Comparison of ENCODE assay signal across 16 mouse cellular contexts in genomic region chr12:80569561-80569960, GRCm38 (mm10). TPM values are rescaled to one million over a fixed set of nuclear protein-coding genes. Genes with fewer than 3 reads are reported as not detected.
DNase-seq lines count a peak whose midpoint lies in the region; TF ChIP-seq lines count a peak whose summit lies in the region.
"Had no signal": no experiment of that assay in that cellular context is flagged by ENCODE, and none has a peak within 500 bp of the region (broad histone marks: within the 10 kb centered on the region; RNA-seq: fewer than 3 reads in every experiment).

No protein-coding gene starts in this region.

- no peak overlapping the region for H3ac ChIP-seq in myocyte (ENCODE audit: control insufficient read depth, insufficient read length)

- peaks cover 20% of the 10 kb centered on the region for H3K27me3 ChIP-seq in myocyte (ENCODE audit: control insufficient read depth, insufficient read depth, insufficient read length)

- DNase-seq in kidney, postnatal 25 days, result no peak
- DNase-seq: adrenal gland, adult 2 months; adrenal gland, adult 8-10 months; adrenal gland, postnatal 10 days; adrenal gland, postnatal 14 days; adrenal gland, postnatal 25 days; adrenal gland, postnatal 36 days; B cell, adult 2 months; cerebellum, adult 11 months; cerebellum, adult 11-12 months; cerebellum, adult 18-20 months; cerebellum, adult 2 months had no signal

- peak overlapping the region; percentile 57 for H3K4me2 ChIP-seq in myocyte (ENCODE audit: low read depth)

- H3K79me2 ChIP-seq in myocyte (ENCODE audit: control insufficient read depth, insufficient read depth), result no peaks in the 10 kb centered on the region

- no peak for TF ChIP-seq POLR2A in myocyte (IDR thresholded peaks at IDR 0.05; ENCODE audit: insufficient read length, low read depth)

- no peaks in the 10 kb centered on the region for H3K36me3 ChIP-seq in myocyte (ENCODE audit: control insufficient read depth, insufficient read depth)
- H3K36me3 ChIP-seq: G1E had no signal

- H3K4me3 ChIP-seq in myocyte, result no peak overlapping the region

TF ChIP-seq in myocyte, 11 proteins besides CTCF, POLR2A, EP300 and RAD21:
- no peak for TF ChIP-seq POLR2AphosphoS2 (IDR thresholded peaks at IDR 0.05; ENCODE audit: insufficient read length, low read depth)
- no peak for TF ChIP-seq E2F4 (IDR thresholded peaks at IDR 0.05; ENCODE audit: insufficient read depth)
- no peak for TF ChIP-seq REST (IDR thresholded peaks at IDR 0.05; ENCODE audit: insufficient read depth, insufficient read length)
- TF ChIP-seq SRF (IDR thresholded peaks at IDR 0.05; ENCODE audit: control insufficient read depth, insufficient read length, low read depth), result no peak
- TF ChIP-seq USF1 (IDR thresholded peaks at IDR 0.05; ENCODE audit: low read depth), result no peak
- TF ChIP-seq TCF3 (IDR thresholded peaks at IDR 0.05; ENCODE audit: insufficient read length, low read depth), result peak; percentile 63
- peak; percentile 72 for TF ChIP-seq TCF12 (IDR thresholded peaks at IDR 0.05; ENCODE audit: insufficient read depth, poor library complexity, severe bottlenecking)
- no peak for TF ChIP-seq MAX (IDR thresholded peaks at IDR 0.05; ENCODE audit: low read depth)
- peak; percentile 81 to 95 (median 86) for TF ChIP-seq MYOG (IDR thresholded peaks at IDR 0.05; ENCODE audit: control insufficient read depth in 1 of 3, insufficient read depth in 1 of 3, insufficient read length in 2 of 3, low read depth in 2 of 3)
- no peak for TF ChIP-seq CEBPB (IDR thresholded peaks at IDR 0.05; ENCODE audit: insufficient read depth, poor library complexity, severe bottlenecking)
- TF ChIP-seq MYOD1 (IDR thresholded peaks at IDR 0.05; ENCODE audit: control insufficient read depth in 1 of 3, insufficient read length in 2 of 3, low read depth in 2 of 3), result peak in 2 of 3 experiments; percentile 55 to 93
TF ChIP-seq in myocyte: peak in this region for 4.

RNA-seq across cellular contexts. Expression of gene Galnt16, which starts 51.5 kb away (rescaled TPM):
- 0.11 TPM for polyA plus RNA-seq in myocyte (2012; fragmentation: generic; extraction: Trizol)
- polyA plus RNA-seq: activated CD4-positive, CD25-positive, alpha-beta regulatory T cell, adult 4 months; C2C12 had no signal
